Mouse (Mus musculus): ENCODE results near the gene Olfr1058.
"Not testable (repeated sequence)": the region's sequence is repeated elsewhere in the genome, so short reads cannot be mapped to it uniquely, and the experiment has no call there.

Gene Olfr1058

DNA sequence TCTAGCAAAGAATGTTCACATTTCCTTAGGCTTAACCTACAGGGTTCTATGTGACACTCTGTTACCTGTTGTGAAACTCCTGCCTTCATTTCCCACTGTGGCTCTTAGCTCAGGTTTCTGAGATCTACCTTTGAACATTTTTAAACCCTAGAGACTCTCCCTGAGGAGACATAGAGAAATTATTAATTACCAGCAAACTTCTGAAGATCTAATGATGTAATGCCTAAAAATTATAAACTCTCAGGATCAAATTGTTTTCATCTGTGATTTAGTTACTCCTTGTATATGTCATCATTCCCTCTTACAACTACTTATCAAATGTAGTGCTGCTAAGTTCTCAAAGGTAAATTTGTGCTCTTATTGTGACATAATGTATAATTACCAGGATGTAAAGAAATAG, at the start of gene Olfr1058:
Gene Olfr1058, minus strand, starts transcription at position 101 of the 400 bp plus-strand sequence.
- DNase-seq (ENCODE audit: low spot score): not testable (repeated sequence)

- DNase-seq (ENCODE audit: low spot score): not testable (repeated sequence)
These were observed 40.1 kb upstream of the Olfr1058 start for GRCm38 (mm10) chr2:86428511-86428910.

DNA sequence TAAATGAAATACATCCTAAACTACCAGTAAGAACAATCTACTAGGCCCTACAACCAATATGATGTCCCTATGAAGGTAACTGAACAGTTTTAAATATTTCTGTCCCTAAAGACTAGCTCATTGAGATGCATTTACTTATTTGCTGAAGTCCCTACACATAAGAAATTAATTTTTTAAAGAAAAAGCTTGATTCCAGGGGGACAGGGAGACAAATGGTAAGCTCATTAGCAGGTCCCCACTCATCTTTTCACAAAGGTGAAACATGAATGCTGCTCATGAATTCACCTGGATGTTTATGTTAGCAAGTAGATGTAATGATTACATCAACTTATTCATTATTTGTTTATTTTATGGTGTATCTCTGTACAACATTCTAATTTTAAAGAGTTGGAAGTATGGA, 38.3 kb upstream of the Olfr1058 start, which contains the start of gene Olfr1062:
Gene Olfr1062, minus strand, starts transcription at position 101 of the 400 bp plus-strand sequence.
- DNase-seq (ENCODE audit: low spot score): not testable (repeated sequence)

DNA sequence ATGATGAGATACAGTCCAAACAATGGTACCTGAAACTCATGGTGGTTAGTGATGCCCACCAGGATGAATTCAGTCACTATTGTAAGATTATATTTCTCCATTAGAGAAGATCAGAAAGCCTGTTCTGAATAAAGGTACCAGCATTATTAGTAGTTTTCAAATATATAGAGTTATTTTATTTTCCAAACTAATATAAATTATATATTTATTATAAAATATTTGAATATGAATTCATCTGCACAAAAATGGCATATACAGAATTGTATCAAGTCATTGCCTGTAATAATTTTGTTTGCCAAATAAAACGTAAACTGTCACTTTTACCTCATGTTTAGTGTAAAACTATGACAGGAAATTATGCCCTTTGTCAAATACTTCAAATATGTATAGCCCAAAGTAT, 25.6 kb upstream of the Olfr1058 start, which contains the start of gene Olfr1061:
Gene Olfr1061, minus strand, starts transcription at position 101 of the 400 bp plus-strand sequence.
- no peak for DNase-seq (ENCODE audit: low spot score)

DNA sequence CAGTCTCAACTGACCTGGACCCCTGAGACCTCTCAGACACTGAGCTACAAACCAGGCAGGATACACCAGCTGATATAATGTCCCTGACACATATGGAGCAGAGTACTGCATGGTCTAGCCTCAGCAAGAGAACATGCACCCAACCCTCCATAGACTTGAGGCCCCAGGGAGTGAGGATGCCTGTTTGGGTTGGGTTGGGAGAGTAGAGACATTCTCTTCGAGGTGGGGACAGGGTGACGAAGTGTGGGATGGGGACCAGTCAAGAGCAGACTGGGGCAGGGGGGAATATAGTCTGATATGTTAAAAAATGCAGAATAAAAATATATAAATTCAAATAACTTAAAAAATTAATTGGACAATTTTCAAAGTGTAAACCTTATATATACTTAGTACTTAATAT, 6.8 kb upstream of the Olfr1058 start:
- DNase-seq (ENCODE audit: low spot score): no peak

DNA sequence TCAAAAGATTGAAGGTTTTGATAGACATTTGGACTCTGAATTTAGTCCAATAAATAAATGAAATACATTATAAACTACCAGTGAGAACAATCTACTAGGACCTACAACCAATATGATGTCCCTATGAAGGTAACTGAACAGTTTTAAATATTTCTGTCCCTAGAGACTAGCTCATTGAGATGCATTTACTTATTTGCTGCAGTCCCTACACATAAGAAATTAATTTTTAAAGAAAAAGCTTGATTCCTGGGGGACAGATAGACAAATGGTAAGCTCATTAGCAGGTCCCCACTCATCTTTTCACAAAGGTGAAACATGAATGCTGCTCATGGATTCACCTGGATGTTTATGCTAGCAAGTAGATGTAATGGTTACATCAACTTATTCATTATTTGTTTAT, 10.1 kb downstream of the Olfr1058 start, which contains the start of gene Olfr1057:
Gene Olfr1057, minus strand, starts transcription at position 101 of the 400 bp plus-strand sequence.
- DNase-seq (ENCODE audit: low spot score): no peak

- not testable (repeated sequence) for DNase-seq (ENCODE audit: low spot score)
These were observed 22.0 kb downstream of the Olfr1058 start for GRCm38 (mm10) chr2:86366342-86366741.

DNA sequence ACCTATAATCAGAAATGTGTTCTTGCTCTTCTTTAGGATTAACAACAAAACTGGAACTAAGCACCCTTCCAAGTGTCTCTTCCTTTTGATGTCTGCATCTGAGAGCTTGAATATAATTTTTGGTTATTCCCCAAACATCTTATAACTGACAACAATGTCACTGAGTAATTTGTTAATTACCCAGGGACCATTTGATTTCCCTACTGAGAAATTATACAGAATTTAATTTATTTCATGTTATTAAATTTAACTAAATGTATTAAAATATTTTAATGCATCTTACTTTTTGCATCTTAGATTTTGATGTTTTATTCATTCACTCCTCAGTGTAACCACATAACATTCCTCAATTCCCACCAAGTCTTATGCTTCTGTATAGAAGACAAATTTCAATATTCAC, 26.0 kb downstream of the Olfr1058 start, which contains the start of gene Olfr1056:
Gene Olfr1056, minus strand, starts transcription at position 101 of the 400 bp plus-strand sequence.
- no peak for DNase-seq (ENCODE audit: low spot score)

DNA sequence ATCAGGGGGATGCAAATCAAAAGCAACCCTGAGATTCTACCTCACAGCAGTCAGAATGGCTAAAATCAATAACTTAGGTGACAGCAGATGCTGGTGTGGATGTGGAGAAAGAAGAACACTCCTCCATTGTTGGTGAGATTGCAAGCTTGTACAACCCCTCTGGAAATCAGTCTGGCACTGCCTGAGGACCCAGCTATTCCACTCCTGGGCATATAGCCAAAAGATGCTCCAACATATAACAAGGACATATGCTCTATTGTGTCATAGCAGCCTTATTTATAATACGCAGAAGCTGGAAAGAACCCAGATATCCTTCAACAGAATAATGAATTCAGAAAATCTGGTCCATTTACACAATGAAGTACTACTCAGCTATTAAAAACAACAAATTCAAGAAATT, 36.6 kb downstream of the Olfr1058 start:
- DNase-seq (ENCODE audit: low spot score): not testable (repeated sequence)

DNA sequence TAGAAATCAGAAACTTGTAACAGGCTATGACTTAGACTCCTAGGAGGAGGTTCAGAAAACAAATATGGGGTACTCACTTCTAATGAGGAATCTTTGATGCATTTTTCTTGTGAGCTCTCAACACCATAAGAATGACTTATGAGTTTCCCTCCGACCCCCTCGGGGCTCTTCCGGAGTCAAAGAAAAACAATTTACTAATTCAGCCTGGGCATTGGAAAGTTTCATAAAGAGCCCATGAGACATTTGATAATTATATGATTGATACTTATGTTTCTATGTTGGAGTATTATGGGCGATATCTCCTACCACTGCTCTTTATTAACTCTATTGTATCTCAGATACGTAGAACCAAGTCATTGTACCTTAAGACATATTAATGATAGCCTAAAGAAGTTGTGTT, 38.2 kb downstream of the Olfr1058 start, which contains the start of gene Olfr1055:
Gene Olfr1055, minus strand, starts transcription at position 101 of the 400 bp plus-strand sequence.
- no peak for DNase-seq (ENCODE audit: low spot score)

- DNase-seq (ENCODE audit: low spot score): no peak
These were observed 53.0 kb downstream of the Olfr1058 start, which contains the start of gene Olfr1054 for GRCm38 (mm10) chr2:86335333-86335732. TSS of gene Olfr1054 (minus strand) at chr2:86335433.

All from ovary, adult 18-20 months (tissue).